Mouse (Mus musculus) midbrain, embryonic 11.5 days (tissue): ENCODE measurements at regions not wholly inside any gene's neighbourhood (a gene's known extent, or its start where the extent isn't known, plus 50 kb on each side); places are given as distances from the start of the nearest gene placed in this dataset.

Experiments used
- ATAC-seq: fragments of 200-750 bp; cut with Nextera tagmentation; 2 replicates; pipeline ENCODE4 v1.8.0; 2017; ENCODE audit warnings: moderate TSS enrichment, moderate library complexity; ENCODE audit not compliant: low FRiP score
- DNase-seq: peaks from one replicate; pipeline ENCODE4 v3.0.0; 2015; ENCODE audit warnings: low spot score; ENCODE audit errors: missing footprints
- H3K27ac ChIP-seq: fragments of 300-500 bp; sonication (generic); 2 replicates; pipeline ENCODE4 v1.5.1; 2014; ENCODE audit warnings: low read depth, low read length
- H3K27me3 ChIP-seq: fragments of 300-500 bp; sonication (generic); 2 replicates; pipeline ENCODE4 v1.6.1; 2014; ENCODE audit warnings: mild to moderate bottlenecking, low read length, moderate library complexity, mixed read lengths; ENCODE audit not compliant: control insufficient read depth, insufficient read depth
- H3K36me3 ChIP-seq: fragments of 300-500 bp; sonication (generic); 2 replicates; pipeline ENCODE4 v1.6.1; 2014; ENCODE audit warnings: mild to moderate bottlenecking, low read length, moderate library complexity, mixed read lengths; ENCODE audit not compliant: control insufficient read depth, insufficient read depth
- H3K4me1 ChIP-seq: fragments of 300-500 bp; sonication (generic); 2 replicates; pipeline ENCODE4 v1.6.1; 2014; ENCODE audit warnings: low read length; ENCODE audit not compliant: control insufficient read depth, insufficient read depth
- H3K4me2 ChIP-seq: fragments of 300-500 bp; sonication (generic); 2 replicates; pipeline ENCODE4 v1.6.1; 2014; ENCODE audit warnings: mild to moderate bottlenecking, moderate library complexity
- H3K4me3 ChIP-seq: fragments of 300-500 bp; sonication (generic); 2 replicates; pipeline ENCODE4 v1.5.1; 2014; ENCODE audit warnings: low read depth, low read length
- H3K9ac ChIP-seq: fragments of 300-500 bp; sonication (generic); 2 replicates; pipeline ENCODE4 v1.6.1; 2014; ENCODE audit warnings: low read length
- H3K9me3 ChIP-seq: fragments of 300-500 bp; sonication (generic); 2 replicates; pipeline ENCODE4 v1.6.1; 2016; ENCODE audit warnings: low read length; ENCODE audit not compliant: control insufficient read depth
- WGBS: fragments of 180-500 bp; shearing (Covaris S2); extraction: QIAGEN DNeasy Blood & Tissue Kit; methylation state at CpG from one replicate; pipeline ENCODE4 v1.1.7; 2014; 5-methylcytosine and 5-hydroxymethylcytosine counted together

DNA sequence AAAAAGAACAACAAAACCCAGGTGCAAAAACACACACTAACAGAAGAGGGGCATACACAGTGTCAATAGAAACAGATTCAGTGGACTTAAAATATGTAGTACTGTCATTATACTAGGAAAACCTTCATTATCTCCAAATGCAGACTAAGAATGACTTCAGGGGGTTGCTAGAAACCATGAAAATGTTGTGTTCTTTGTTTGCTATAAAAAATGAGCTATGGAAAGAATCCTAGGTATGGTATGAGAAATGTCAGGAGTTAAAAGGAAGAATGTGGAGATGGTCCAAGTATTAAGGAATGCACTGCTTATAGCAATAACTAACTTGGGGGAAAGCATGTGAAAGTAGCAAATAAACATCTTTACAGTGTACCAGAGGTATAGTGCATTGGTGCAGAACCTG lies 910.2 kb upstream of the B3galt2 start:
- no peak overlapping the region for H3K4me3 ChIP-seq

DNA sequence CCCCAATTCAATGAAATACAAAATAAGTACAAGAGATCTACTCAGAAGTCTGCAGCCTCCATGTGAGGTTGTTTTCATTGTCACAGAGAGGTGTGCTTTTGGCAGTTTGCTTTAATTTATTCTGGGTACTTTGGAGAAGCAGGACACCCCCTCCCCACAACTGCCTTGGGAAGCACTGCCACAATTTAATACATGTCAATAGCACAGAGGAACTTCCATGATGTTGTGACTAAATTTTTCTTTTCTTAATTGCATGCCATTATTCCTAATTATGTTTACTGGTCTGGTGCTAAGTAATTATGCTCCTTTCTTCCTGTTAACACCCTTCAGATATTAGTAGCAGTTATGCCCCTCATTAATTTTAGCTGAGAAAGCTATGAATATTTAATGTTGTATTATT lies 906.4 kb upstream of the B3galt2 start:
- Histone ChIP-seq H3K4me1 (no peaks in the 10 kb centered on the region), H3K36me3 (no peaks in the 10 kb centered on the region), H3K4me2 (no peak overlapping the region), H3K27me3 (no peaks in the 10 kb centered on the region), H3K9ac (no peak overlapping the region), H3K27ac (no peak overlapping the region), H3K9me3 (no peaks in the 10 kb centered on the region), H3K4me3 (no peak overlapping the region)
- no peak for DNase-seq
- no peak for ATAC-seq

More for the DNA sequence above, 910.2 kb upstream of the B3galt2 start:
- no peak overlapping the region for H3K4me2 ChIP-seq
- ATAC-seq (no peak), DNase-seq (no peak)
- H3K9me3 ChIP-seq: no peaks in the 10 kb centered on the region
- no peaks in the 10 kb centered on the region for H3K27me3 ChIP-seq
- H3K36me3 ChIP-seq: no peaks in the 10 kb centered on the region
- no peak overlapping the region for H3K9ac ChIP-seq
- no peak overlapping the region for H3K27ac ChIP-seq
- no peaks in the 10 kb centered on the region for H3K4me1 ChIP-seq

DNA sequence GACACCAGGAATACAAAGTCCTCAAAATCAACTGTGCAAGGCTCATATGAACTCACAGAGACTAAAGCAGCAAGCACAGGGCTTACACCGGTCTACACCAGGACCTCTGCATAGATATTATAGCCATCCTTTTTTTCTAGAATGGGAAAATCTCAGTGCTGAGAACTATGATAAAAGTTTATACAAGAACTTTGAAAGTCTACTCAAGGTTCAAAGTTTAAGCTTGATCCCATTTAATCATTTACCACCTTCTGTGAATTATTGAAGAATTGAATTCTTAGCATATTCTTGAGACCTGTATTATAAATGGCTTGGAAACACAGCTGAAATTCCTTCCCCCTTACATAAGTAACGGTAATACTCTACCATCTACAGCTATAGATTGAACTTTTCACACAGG lies 902.1 kb upstream of the B3galt2 start:
- Histone ChIP-seq H3K27ac (no peak overlapping the region), H3K4me3 (no peak overlapping the region), H3K9me3 (no peaks in the 10 kb centered on the region), H3K4me1 (no peaks in the 10 kb centered on the region), H3K4me2 (no peak overlapping the region), H3K27me3 (no peaks in the 10 kb centered on the region), H3K36me3 (no peaks in the 10 kb centered on the region), H3K9ac (no peak overlapping the region)
- 87% methylated on average over 2 of the region's 2 CpGs for WGBS
- DNase-seq (no peak), ATAC-seq (no peak)

DNA sequence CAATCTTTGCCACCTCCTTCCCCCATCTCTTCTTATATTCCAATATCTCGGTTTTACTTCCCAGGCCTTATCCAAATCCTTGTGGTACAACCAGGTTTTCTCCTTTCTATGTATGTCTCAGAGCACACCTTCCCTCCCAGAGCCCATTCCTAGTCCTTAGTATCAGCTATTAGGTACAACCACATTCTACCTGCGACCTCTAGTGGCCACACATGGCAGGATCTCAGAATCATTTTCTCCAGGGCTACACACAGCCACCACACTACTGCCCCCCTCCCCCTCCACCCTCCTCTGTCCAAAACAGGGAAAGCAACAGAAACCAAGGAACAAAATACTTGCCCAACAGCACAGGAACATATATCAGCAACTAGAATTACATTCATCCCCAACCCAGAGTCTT lies 898.2 kb upstream of the B3galt2 start:
- 17% methylated on average over 2 of the region's 2 CpGs for WGBS
- ATAC-seq (peak; percentile 91), DNase-seq (peak; percentile 90)
- H3K4me1 ChIP-seq: no peaks in the 10 kb centered on the region
- H3K9ac ChIP-seq: no peak overlapping the region
- no peaks in the 10 kb centered on the region for H3K36me3 ChIP-seq
- no peaks in the 10 kb centered on the region for H3K9me3 ChIP-seq
- H3K4me2 ChIP-seq: no peak overlapping the region
- H3K4me3 ChIP-seq: no peak overlapping the region
- H3K27me3 ChIP-seq: no peaks in the 10 kb centered on the region
- H3K27ac ChIP-seq: no peak overlapping the region

DNA sequence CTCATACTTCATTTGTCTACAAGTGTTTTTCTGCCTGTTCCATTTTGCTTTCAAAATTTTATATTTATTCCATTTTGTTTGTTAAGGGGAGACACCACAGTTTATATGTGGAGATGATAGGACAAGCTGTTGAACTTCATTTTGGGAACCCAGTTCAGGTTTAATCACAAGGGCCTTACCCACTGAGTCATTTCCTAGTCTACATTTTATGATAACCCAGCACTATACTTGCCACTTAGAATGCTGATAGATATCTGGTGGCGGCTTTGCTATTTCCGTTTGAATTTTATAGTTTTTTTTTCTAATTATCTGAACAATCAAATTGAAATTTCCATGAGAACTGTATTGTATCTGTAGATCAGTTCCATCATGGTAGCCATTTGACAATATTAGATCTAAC lies 869.5 kb upstream of the B3galt2 start:
- Histone ChIP-seq H3K27ac (no peak overlapping the region), H3K36me3 (no peaks in the 10 kb centered on the region), H3K9ac (no peak overlapping the region), H3K4me2 (no peak overlapping the region), H3K27me3 (no peaks in the 10 kb centered on the region), H3K9me3 (no peaks in the 10 kb centered on the region), H3K4me3 (no peak overlapping the region), H3K4me1 (no peaks in the 10 kb centered on the region)
- DNase-seq: no peak
- no peak for ATAC-seq
- 87% methylated on average over 2 of the region's 2 CpGs for WGBS
